Mouse (Mus musculus): Measurements from ENCODE around the gene Vmn1r127.
"Not testable (repeated sequence)": the region's sequence is repeated elsewhere in the genome, so short reads cannot be mapped to it uniquely, and the experiment has no call there.

The Vmn1r127 gene

DNA sequence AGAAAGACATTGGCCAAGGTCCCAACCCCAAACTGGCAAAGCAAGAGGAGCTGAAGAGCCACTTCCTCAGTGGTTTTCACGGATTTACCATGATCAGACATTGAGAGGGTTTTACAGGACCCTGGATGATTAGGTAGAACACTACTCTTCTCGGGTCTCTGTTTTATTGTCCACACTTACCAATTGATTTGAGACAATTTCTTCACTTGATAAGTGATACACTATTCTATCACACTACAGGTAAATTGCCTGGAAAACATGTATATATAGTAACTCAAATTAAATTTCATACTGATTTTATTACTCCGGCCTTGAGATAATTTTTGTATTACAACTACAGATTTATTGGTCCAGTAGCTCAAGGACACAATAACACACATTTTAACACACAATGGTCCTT, at the start of gene Vmn1r127:
TSS of gene Vmn1r127 (minus strand) at position 101 of the 400 bp plus-strand sequence.
- not testable (repeated sequence) for DNase-seq (ENCODE audit: low spot score in 2 of 2)

DNA sequence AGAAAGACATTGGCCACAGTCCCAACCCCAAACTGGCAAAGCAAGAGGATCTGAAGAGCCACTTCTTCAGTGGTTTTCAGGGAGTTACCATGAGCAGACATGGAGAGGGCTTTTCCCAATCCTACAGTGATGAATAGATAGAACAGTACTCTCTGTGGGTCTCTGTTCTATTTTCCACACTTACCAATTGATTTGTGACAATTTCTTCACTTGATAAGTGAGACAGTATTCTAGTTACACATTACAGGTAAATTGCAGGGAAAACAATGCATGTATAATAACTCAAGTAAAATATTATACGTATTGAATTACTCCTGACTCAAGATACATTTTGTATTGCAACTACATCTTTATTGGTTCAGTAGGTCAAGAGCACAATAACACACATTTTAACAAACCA, 41.5 kb upstream of the Vmn1r127 start, which contains the start of gene Vmn1r129:
TSS of gene Vmn1r129 (minus strand) at position 101 of the 400 bp plus-strand sequence.
- not testable (repeated sequence) for DNase-seq (ENCODE audit: low spot score in 2 of 2)

DNA sequence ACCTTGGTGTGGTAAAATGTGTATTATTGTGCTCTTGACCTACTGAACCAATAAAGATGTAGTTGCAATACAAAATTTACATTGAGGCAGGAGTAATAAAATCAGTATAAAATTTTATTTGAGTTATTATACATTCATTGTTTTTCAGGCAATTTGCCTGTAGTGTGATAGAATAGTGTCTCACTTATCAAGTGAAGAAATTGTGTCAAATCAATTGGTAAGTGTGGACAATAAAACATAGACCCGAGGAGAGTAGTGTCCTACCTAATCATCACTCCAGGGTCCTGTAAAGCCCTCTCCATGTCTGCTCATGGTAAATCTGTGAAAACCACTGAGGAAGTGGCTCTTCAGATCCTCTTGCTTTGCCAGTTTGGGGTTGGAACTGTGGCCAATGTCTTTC, 29.4 kb upstream of the Vmn1r127 start, which contains the start of gene Vmn1r128:
TSS of gene Vmn1r128 (plus strand) at position 301 of the 400 bp plus-strand sequence.
- DNase-seq (ENCODE audit: low spot score in 2 of 2): not testable (repeated sequence)

DNA sequence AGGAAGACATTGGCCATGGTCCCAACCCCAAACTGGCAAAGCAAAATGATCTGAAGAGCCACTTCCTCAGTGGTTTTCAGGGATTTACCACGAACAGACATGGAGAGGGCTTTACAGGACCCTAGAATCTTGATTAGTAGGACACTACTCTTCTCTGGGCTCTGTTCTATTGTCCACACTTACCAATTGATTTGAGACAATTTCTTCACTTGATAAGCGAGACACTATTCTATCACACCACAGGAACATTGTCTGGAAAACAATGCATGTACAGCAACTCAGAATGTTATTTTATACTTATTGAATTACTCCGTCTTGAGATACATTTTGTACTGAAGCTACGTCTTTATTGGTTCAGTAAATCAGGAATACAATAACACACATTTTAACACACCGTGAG, 18.3 kb downstream of the Vmn1r127 start, which contains the start of gene Vmn1r126:
TSS of gene Vmn1r126 (minus strand) at position 101 of the 400 bp plus-strand sequence.
- not testable (repeated sequence) for DNase-seq (ENCODE audit: low spot score in 2 of 2)

DNA sequence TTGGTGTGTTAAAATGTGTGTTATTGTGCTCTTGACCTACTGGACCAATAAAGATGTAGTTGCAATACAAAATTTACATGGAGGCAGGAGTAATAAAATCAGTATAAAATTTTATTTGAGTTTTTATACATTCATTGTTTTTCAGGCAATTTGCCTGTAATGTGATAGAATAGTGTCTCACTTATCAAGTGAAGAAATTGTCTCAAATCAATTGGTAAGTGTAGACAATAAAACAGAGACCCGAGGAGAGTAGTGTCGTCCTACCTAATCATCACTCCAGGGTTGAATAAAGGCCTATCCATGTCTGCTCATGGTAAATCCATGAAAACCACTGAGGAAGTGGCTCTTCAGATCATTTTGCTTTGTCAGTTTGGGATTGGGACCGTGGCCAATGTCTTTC, 47.8 kb downstream of the Vmn1r127 start, which contains the start of gene Vmn1r125:
TSS of gene Vmn1r125 (plus strand) at position 301 of the 400 bp plus-strand sequence.
- not testable (repeated sequence) for DNase-seq (ENCODE audit: low spot score in 2 of 2)
